Mouse (Mus musculus) MEL (cell line): ENCODE data around the gene Smoc1. TPM values are rescaled to one million over a fixed set of nuclear protein-coding genes. Genes with fewer than 3 reads are reported as not detected.

ENCODE experiments used
- DNase-seq: peaks from one replicate; pipeline ENCODE4 v3.0.0; 2011; ENCODE audit warnings: low read depth, low spot score
- H3K27ac ChIP-seq: 2 replicates; pipeline ENCODE4 v1.5.1; 2012; ENCODE audit warnings: low read depth, mild to moderate bottlenecking, control low read depth, low read length, moderate library complexity; ENCODE audit not compliant: control insufficient read depth
- H3K27me3 ChIP-seq, 2 experiments: fragments of 150-350 bp in 1 of 2; sonication (generic) in 1 of 2; 2 replicates each; pipeline ENCODE4 v1.6.1; 2012; ENCODE audit warnings: low read length in 2 of 2, mild to moderate bottlenecking in 2 of 2, improper control_type of control experiment in 1 of 2, moderate library complexity in 1 of 2; ENCODE audit not compliant: insufficient read depth in 2 of 2, control insufficient read depth in 1 of 2
- H3K36me3 ChIP-seq, 2 experiments: 2 replicates each; pipeline ENCODE4 v1.6.1; 2012 to 2014; ENCODE audit warnings: low read length in 2 of 2, improper control_type of control experiment in 1 of 2, inconsistent platforms in 1 of 2, mild to moderate bottlenecking in 1 of 2; ENCODE audit not compliant: insufficient read depth in 2 of 2, control insufficient read depth in 1 of 2
- H3K4me1 ChIP-seq, 2 experiments: fragments of 150-350 bp in 1 of 2; sonication (generic) in 1 of 2; 2 replicates each; pipeline ENCODE4 v1.6.1; 2012; ENCODE audit warnings: low read length in 2 of 2, improper control_type of control experiment in 1 of 2, mild to moderate bottlenecking in 1 of 2; ENCODE audit not compliant: insufficient read depth in 2 of 2, control insufficient read depth in 1 of 2
- H3K4me3 ChIP-seq, 2 experiments: fragments of 150-350 bp in 1 of 2; sonication (generic) in 1 of 2; 2 replicates each; pipeline ENCODE4 v1.5.1; 2012; ENCODE audit warnings: low read depth in 2 of 2, low read length in 2 of 2, mild to moderate bottlenecking in 2 of 2, moderate library complexity in 2 of 2, control low read depth in 1 of 2, improper control_type of control experiment in 1 of 2; ENCODE audit not compliant: control insufficient read depth in 1 of 2, insufficient read depth in 1 of 2
- H3K79me2 ChIP-seq: 2 replicates; pipeline ENCODE4 v1.6.1; 2012; ENCODE audit warnings: mild to moderate bottlenecking, low read length, moderate library complexity; ENCODE audit not compliant: control insufficient read depth, poor library complexity, insufficient read depth
- H3K9ac ChIP-seq: 2 replicates; pipeline ENCODE4 v1.6.1; 2012; ENCODE audit warnings: low read depth, mild to moderate bottlenecking, control low read depth, low read length, moderate library complexity; ENCODE audit not compliant: control insufficient read depth, poor library complexity, severe bottlenecking
- H3K9me3 ChIP-seq: fragments of 150-350 bp; sonication (generic); replicated peaks from 2 replicates; pipeline ENCODE4 v1.6.1; 2012; ENCODE audit warnings: mild to moderate bottlenecking, low read length, improper control_type of control experiment, moderate library complexity; ENCODE audit not compliant: insufficient read depth
- CHD1 ChIP-seq: IDR thresholded peaks from 2 replicates; pipeline ENCODE4 v1.6.1; 2012; ENCODE audit warnings: low read depth, mild to moderate bottlenecking, inconsistent platforms, low read length, improper control_type of control experiment
- CHD2 ChIP-seq: IDR thresholded peaks from 2 replicates; pipeline ENCODE4 v1.6.1; 2011; ENCODE audit warnings: low read length, improper control_type of control experiment
- CTCF ChIP-seq, 3 experiments: IDR thresholded peaks in 2 of 3; conservative IDR thresholded peaks in 1 of 3; 2 replicates each; pipeline ENCODE4 v1.5.1; 2011 to 2012; ENCODE audit warnings: low read length in 3 of 3, low read depth in 2 of 3, mild to moderate bottlenecking in 2 of 3, improper control_type of control experiment in 1 of 3, inconsistent platforms in 1 of 3, mixed read lengths in 1 of 3, moderate library complexity in 1 of 3; ENCODE audit not compliant: control insufficient read depth in 1 of 3, insufficient read depth in 1 of 3, poor library complexity in 1 of 3, severe bottlenecking in 1 of 3
- ELF1 ChIP-seq: IDR thresholded peaks from 2 replicates; pipeline ENCODE4 v1.6.1; 2014; ENCODE audit warnings: low read depth, mild to moderate bottlenecking, inconsistent platforms, low read length, improper control_type of control experiment, moderate library complexity
- EP300 ChIP-seq, 2 experiments: IDR thresholded peaks; 2 replicates each; pipeline ENCODE4 v1.6.1; 2011; ENCODE audit warnings: improper control_type of control experiment in 2 of 2, low read length in 2 of 2, low read depth in 1 of 2, mild to moderate bottlenecking in 1 of 2
- GABPA ChIP-seq: IDR thresholded peaks from 2 replicates; pipeline ENCODE4 v1.6.1; 2012; ENCODE audit warnings: low read depth, mild to moderate bottlenecking, inconsistent platforms, low read length, improper control_type of control experiment, moderate library complexity
- HCFC1 ChIP-seq: IDR thresholded peaks from 2 replicates; pipeline ENCODE4 v1.6.1; 2012; ENCODE audit warnings: low read depth, mild to moderate bottlenecking, inconsistent platforms, low read length, improper control_type of control experiment, moderate library complexity
- KAT2A ChIP-seq: conservative IDR thresholded peaks from 2 replicates; pipeline ENCODE4 v1.6.1; 2012; ENCODE audit warnings: low read depth, low read length, improper control_type of control experiment, inconsistent platforms
- MAFK ChIP-seq: IDR thresholded peaks from 2 replicates; pipeline ENCODE4 v1.6.1; 2011; ENCODE audit warnings: low read depth, mild to moderate bottlenecking, low read length, improper control_type of control experiment, borderline replicate concordance
- MAX ChIP-seq: IDR thresholded peaks from 2 replicates; pipeline ENCODE4 v1.6.1; 2011; ENCODE audit warnings: low read length, improper control_type of control experiment
- MEF2A ChIP-seq: IDR thresholded peaks from 2 replicates; pipeline ENCODE4 v1.6.1; 2014; ENCODE audit warnings: low read depth, mild to moderate bottlenecking, inconsistent platforms, low read length, improper control_type of control experiment; ENCODE audit not compliant: poor library complexity, insufficient replicate concordance, severe bottlenecking; ENCODE audit errors: extremely low read depth
- MYC ChIP-seq: IDR thresholded peaks from 2 replicates; pipeline ENCODE4 v1.6.1; 2011; ENCODE audit warnings: low read depth, mild to moderate bottlenecking, low read length, improper control_type of control experiment, moderate library complexity
- NRF1 ChIP-seq: IDR thresholded peaks from 2 replicates; pipeline ENCODE4 v1.6.1; 2014; ENCODE audit warnings: low read depth, mild to moderate bottlenecking, inconsistent platforms, low read length, improper control_type of control experiment, moderate library complexity; ENCODE audit not compliant: poor library complexity, insufficient read depth, severe bottlenecking
- POLR2A ChIP-seq, 2 experiments: IDR thresholded peaks; 2 replicates each; pipeline ENCODE4 v1.6.1; 2011 to 2012; ENCODE audit warnings: low read length in 2 of 2, mild to moderate bottlenecking in 2 of 2, control low read depth in 1 of 2, improper control_type of control experiment in 1 of 2, low read depth in 1 of 2, moderate library complexity in 1 of 2; ENCODE audit not compliant: control insufficient read depth in 1 of 2, insufficient read depth in 1 of 2, poor library complexity in 1 of 2
- POLR2AphosphoS2 ChIP-seq: IDR thresholded peaks from 2 replicates; pipeline ENCODE4 v1.6.1; 2011; ENCODE audit warnings: low read length, improper control_type of control experiment
- POLR2AphosphoS5 ChIP-seq: IDR thresholded peaks from 2 replicates; pipeline ENCODE4 v1.6.1; 2012; ENCODE audit warnings: low read depth, borderline replicate concordance, mild to moderate bottlenecking, inconsistent platforms, low read length, moderate library complexity, mixed read lengths
- RAD21 ChIP-seq: IDR thresholded peaks from 2 replicates; pipeline ENCODE4 v1.6.1; 2011; ENCODE audit warnings: mild to moderate bottlenecking, low read depth, low read length, improper control_type of control experiment
- SMC3 ChIP-seq: IDR thresholded peaks from 2 replicates; pipeline ENCODE4 v1.6.1; 2011; ENCODE audit warnings: low read depth, low read length, improper control_type of control experiment
- TAL1 ChIP-seq: IDR thresholded peaks from 2 replicates; pipeline ENCODE4 v1.6.1; 2012; ENCODE audit warnings: mild to moderate bottlenecking, inconsistent platforms, low read length, moderate library complexity, mixed read lengths
- TBP ChIP-seq: IDR thresholded peaks from 2 replicates; pipeline ENCODE4 v1.8.0; 2011; ENCODE audit warnings: low read depth, low read length, improper control_type of control experiment
- TCF12 ChIP-seq: IDR thresholded peaks from 2 replicates; pipeline ENCODE4 v1.6.1; 2014; ENCODE audit warnings: low read depth, mild to moderate bottlenecking, inconsistent platforms, low read length, improper control_type of control experiment, moderate library complexity
- ZC3H11A ChIP-seq: IDR thresholded peaks from 2 replicates; pipeline ENCODE4 v1.6.1; 2012; ENCODE audit warnings: low read depth, mild to moderate bottlenecking, inconsistent platforms, low read length, improper control_type of control experiment
- ZKSCAN1 ChIP-seq: IDR thresholded peaks from 2 replicates; pipeline ENCODE4 v1.6.1; 2012; ENCODE audit warnings: low read depth, mild to moderate bottlenecking, inconsistent platforms, low read length, improper control_type of control experiment, moderate library complexity
- ZMIZ1 ChIP-seq: IDR thresholded peaks from 2 replicates; pipeline ENCODE4 v1.6.1; 2012; ENCODE audit warnings: low read depth, mild to moderate bottlenecking, inconsistent platforms, low read length, improper control_type of control experiment, moderate library complexity
- polyA plus RNA-seq, 2 experiments: library from polyadenylated mRNA; stranded (reverse) in 1 of 2; unstranded in 1 of 2; fragments of >175 nt in 1 of 2; fragments of >200 nt in 1 of 2; gene quantifications; 2 replicates each; pipeline versions ENCODE4 v1.2.1 to v1.2.4; 2012; ENCODE audit warnings: low replicate concordance in 2 of 2, low read depth in 1 of 2; ENCODE audit not compliant: insufficient read length in 2 of 2, insufficient read depth in 1 of 2, missing spikeins in 1 of 2
- total RNA-seq: library from RNA; depleted of rRNA; stranded (reverse); fragments of 300-350 nt; gene quantifications from 2 replicates; pipeline ENCODE4 v1.2.3, GENCODE M21; 2012

Smoc1 gene
- total and polyA plus RNA-seq, 3 experiments, result 18.8 to 23.3 TPM; not detected in 1

- Histone ChIP-seq H3K4me1 (no peaks in the 10 kb centered on the region), H3K79me2 (no peaks in the 10 kb centered on the region), H3K27me3 (no peaks in the 10 kb centered on the region), H3K9me3 (no peaks in the 10 kb centered on the region), H3K9ac (no peak overlapping the region), H3K36me3 (no peaks in the 10 kb centered on the region), H3K27ac (no peak overlapping the region), H3K4me3 (no peak overlapping the region)
- DNase-seq, result peak; percentile 50
- TF ChIP-seq ELF1 (no peak), NRF1 (no peak), CTCF (IDR thresholded peaks at IDR 0.05 in 2 of 3, conservative IDR thresholded peaks at IDR 0.05 in 1 of 3; ENCODE audit: control insufficient read depth in 1 of 3, insufficient read depth in 1 of 3, low read depth in 2 of 3, low read length in 3 of 3, poor library complexity in 1 of 3, severe bottlenecking in 1 of 3) (peak; percentile 77 to 83 (median 81)), CHD1 (no peak), HCFC1 (no peak), TBP (no peak), SMC3 (peak; percentile 80), MYC (no peak), POLR2AphosphoS2 (no peak), ZC3H11A (peak; percentile 54), TAL1 (no peak), ZMIZ1 (no peak), MAFK (no peak), EP300 (IDR thresholded peaks at IDR 0.05; ENCODE audit: low read depth in 1 of 2, low read length in 2 of 2) (no peak), MAX (no peak), CHD2 (no peak), RAD21 (peak; percentile 64), POLR2A (IDR thresholded peaks at IDR 0.05; ENCODE audit: control insufficient read depth in 1 of 2, insufficient read depth in 1 of 2, low read depth in 1 of 2, low read length in 2 of 2, poor library complexity in 1 of 2) (no peak), KAT2A (no peak), MEF2A (no peak), POLR2AphosphoS5 (no peak)
These were observed 155.5 kb downstream of the Smoc1 start for GRCm38 (mm10) chr12:81182073-81182472.

DNA sequence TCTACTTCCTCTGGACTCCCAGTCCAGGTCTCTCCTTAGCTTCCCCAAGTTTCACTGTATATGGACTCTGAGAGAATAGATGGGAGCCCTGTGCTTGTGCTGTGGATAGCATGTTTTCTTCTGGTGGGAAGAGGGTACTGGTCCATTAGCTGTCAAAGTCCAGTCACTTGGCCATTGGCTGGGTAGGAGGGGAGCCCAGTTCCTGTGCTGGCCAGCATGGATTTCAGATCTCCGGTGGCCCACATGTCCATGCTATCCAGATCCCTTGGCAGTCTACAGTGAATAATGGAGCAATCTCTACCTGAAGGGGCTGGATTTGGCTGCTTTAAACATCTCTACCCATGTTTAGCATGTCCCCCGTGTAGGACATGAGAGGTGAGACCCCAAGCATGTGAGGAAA is 158.4 kb downstream of the Smoc1 start:
- Histone ChIP-seq H3K27me3 (no peaks in the 10 kb centered on the region; a peak in 1 of 4 replicates), H3K79me2 (no peaks in the 10 kb centered on the region), H3K27ac (no peak overlapping the region), H3K4me3 (no peak overlapping the region), H3K4me1 (no peaks in the 10 kb centered on the region), H3K36me3 (no peaks in the 10 kb centered on the region), H3K9me3 (no peaks in the 10 kb centered on the region), H3K9ac (no peak overlapping the region)
- no peak for TF ChIP-seq HCFC1
- TF ChIP-seq NRF1, result no peak
- TF ChIP-seq ELF1, result no peak
- TF ChIP-seq TCF12, result no peak
- no peak for TF ChIP-seq ZKSCAN1
- TF ChIP-seq GABPA, result no peak
- TF ChIP-seq CHD1, result no peak
- TF ChIP-seq TAL1, result no peak
- no peak for DNase-seq
